Mouse (Mus musculus) bone marrow macrophage, adult 2 months (primary cell): ENCODE results near the gene Kcnk5. TPM values are rescaled to one million over a fixed set of nuclear protein-coding genes. Genes with fewer than 3 reads are reported as not detected.

Experiments
- H3K27ac ChIP-seq: 2 replicates; pipeline ENCODE4 v1.5.1; 2012; ENCODE audit warnings: low read depth, low read length; ENCODE audit not compliant: insufficient read depth
- H3K4me1 ChIP-seq: 2 replicates; pipeline ENCODE4 v1.6.1; 2012; ENCODE audit warnings: low read length; ENCODE audit not compliant: control insufficient read depth, insufficient read depth
- H3K4me3 ChIP-seq: 2 replicates; pipeline ENCODE4 v1.5.1; 2012; ENCODE audit warnings: mild to moderate bottlenecking, low read length, moderate library complexity; ENCODE audit not compliant: insufficient read depth
- CTCF ChIP-seq: IDR thresholded peaks from 2 replicates; pipeline ENCODE4 v1.5.1; 2012; ENCODE audit warnings: low read depth, mild to moderate bottlenecking, low read length, moderate library complexity
- POLR2A ChIP-seq: IDR thresholded peaks from 2 replicates; pipeline ENCODE4 v1.6.1; 2012; ENCODE audit warnings: mild to moderate bottlenecking, low read depth, low read length, borderline replicate concordance
- polyA plus RNA-seq: library from polyadenylated mRNA; stranded (reverse); fragments of >200 nt; gene quantifications from 2 replicates; pipeline ENCODE4 v1.2.4, GENCODE M21; 2012; ENCODE audit not compliant: missing spikeins, insufficient read depth, insufficient read length

Kcnk5 gene
- polyA plus RNA-seq, 1 experiment = 0.16 TPM

GRCm38 (mm10) chr14:20219849-20220248 is 38.2 kb upstream of the Kcnk5 start:
- H3K27ac ChIP-seq = no peak overlapping the region

GRCm38 (mm10) chr14:20217299-20217864 is 35.8 kb upstream of the Kcnk5 start:
- no peak overlapping the region for H3K27ac ChIP-seq
- TF ChIP-seq POLR2A (no peak), CTCF (no peak)
- no peak overlapping the region for H3K4me3 ChIP-seq
- H3K4me1 ChIP-seq = no peaks in the 10 kb centered on the region

More at GRCm38 (mm10) chr14:20219849-20220248, 38.2 kb upstream of the Kcnk5 start:
- Histone ChIP-seq H3K4me3 (no peak overlapping the region), H3K4me1 (no peaks in the 10 kb centered on the region)
- TF ChIP-seq CTCF = no peak
- TF ChIP-seq POLR2A = no peak

- Histone ChIP-seq H3K4me1 (no peaks in the 10 kb centered on the region), H3K4me3 (no peak overlapping the region), H3K27ac (no peak overlapping the region)
- TF ChIP-seq POLR2A (no peak), CTCF (no peak)
Observed at GRCm38 (mm10) chr14:20216561-20217298, 35.1 kb upstream of the Kcnk5 start.

- TF ChIP-seq POLR2A (no peak), CTCF (no peak)
Observed at GRCm38 (mm10) chr14:20215826-20216225, 34.2 kb upstream of the Kcnk5 start.

GRCm38 (mm10) chr14:20214125-20214524 is 32.5 kb upstream of the Kcnk5 start:
- Histone ChIP-seq H3K4me3 (no peak overlapping the region), H3K4me1 (no peaks in the 10 kb centered on the region), H3K27ac (no peak overlapping the region)
- TF ChIP-seq POLR2A = no peak
- no peak for TF ChIP-seq CTCF

More at GRCm38 (mm10) chr14:20215826-20216225, 34.2 kb upstream of the Kcnk5 start:
- Histone ChIP-seq H3K27ac (no peak overlapping the region), H3K4me1 (no peaks in the 10 kb centered on the region), H3K4me3 (no peak overlapping the region)

- TF ChIP-seq CTCF = no peak
- TF ChIP-seq POLR2A = no peak
- Histone ChIP-seq H3K4me3 (no peak overlapping the region), H3K4me1 (no peaks in the 10 kb centered on the region), H3K27ac (no peak overlapping the region)
Observed at GRCm38 (mm10) chr14:20211754-20212601, 30.4 kb upstream of the Kcnk5 start.

GRCm38 (mm10) chr14:20209926-20210325 is 28.3 kb upstream of the Kcnk5 start:
- H3K27ac ChIP-seq = no peak overlapping the region
- no peaks in the 10 kb centered on the region for H3K4me1 ChIP-seq
- no peak for TF ChIP-seq CTCF
- TF ChIP-seq POLR2A = no peak

GRCm38 (mm10) chr14:20208435-20208834 is 26.8 kb upstream of the Kcnk5 start:
- H3K4me1 ChIP-seq = no peaks in the 10 kb centered on the region
- TF ChIP-seq POLR2A (no peak), CTCF (no peak)
- H3K27ac ChIP-seq = no peak overlapping the region

More at GRCm38 (mm10) chr14:20209926-20210325, 28.3 kb upstream of the Kcnk5 start:
- H3K4me3 ChIP-seq = no peak overlapping the region

GRCm38 (mm10) chr14:20205747-20206146 is 24.1 kb upstream of the Kcnk5 start:
- Histone ChIP-seq H3K4me3 (no peak overlapping the region), H3K4me1 (no peaks in the 10 kb centered on the region), H3K27ac (no peak overlapping the region)
- TF ChIP-seq CTCF (no peak), POLR2A (no peak)

More at GRCm38 (mm10) chr14:20208435-20208834, 26.8 kb upstream of the Kcnk5 start:
- H3K4me3 ChIP-seq = no peak overlapping the region
